Mouse (Mus musculus): ENCODE measurements around the gene Surf2.
"Not testable (repeated sequence)": the region's sequence is repeated elsewhere in the genome, so short reads cannot be mapped to it uniquely, and the experiment has no call there.

Surf2 gene

GRCm38 (mm10) chr2:26915927-26916728 is at the start of gene Surf2, which contains the start of gene Surf1:
TSS of gene Surf2 (plus strand) at chr2:26916367.
TSS of gene Surf1 (minus strand) at chr2:26916530.
- peak; percentile 82 for DNase-seq (ENCODE audit: low spot score)

GRCm38 (mm10) chr2:26870666-26871065 is 45.5 kb upstream of the Surf2 start:
- no peak for DNase-seq (ENCODE audit: low spot score)

GRCm38 (mm10) chr2:26878571-26878970 is 37.6 kb upstream of the Surf2 start:
- DNase-seq (ENCODE audit: low spot score): no peak

GRCm38 (mm10) chr2:26885541-26885940 is 30.6 kb upstream of the Surf2 start:
- DNase-seq (ENCODE audit: low spot score): not testable (repeated sequence)

GRCm38 (mm10) chr2:26886170-26886569 is 30.0 kb upstream of the Surf2 start:
- DNase-seq (ENCODE audit: low spot score): not testable (repeated sequence)

GRCm38 (mm10) chr2:26895898-26896297 is 20.3 kb upstream of the Surf2 start:
- DNase-seq (ENCODE audit: low spot score): no peak

- DNase-seq (ENCODE audit: low spot score): no peak
These were observed 15.4 kb upstream of the Surf2 start for GRCm38 (mm10) chr2:26900731-26901130.

- no peak for DNase-seq (ENCODE audit: low spot score)
These were observed 14.2 kb upstream of the Surf2 start for GRCm38 (mm10) chr2:26901834-26902400.

GRCm38 (mm10) chr2:26902467-26903220 is 13.5 kb upstream of the Surf2 start, which contains the start of gene Surf6:
TSS of gene Surf6 (minus strand) at chr2:26902879.
- peak; percentile 97 for DNase-seq (ENCODE audit: low spot score)

- no peak for DNase-seq (ENCODE audit: low spot score)
These were observed 12.9 kb upstream of the Surf2 start for GRCm38 (mm10) chr2:26903311-26903710.

GRCm38 (mm10) chr2:26905936-26906335 is 10.2 kb upstream of the Surf2 start:
- no peak for DNase-seq (ENCODE audit: low spot score)

- no peak for DNase-seq (ENCODE audit: low spot score)
These were observed 9.7 kb upstream of the Surf2 start for GRCm38 (mm10) chr2:26906431-26906830.

GRCm38 (mm10) chr2:26907109-26907508 is 9.1 kb upstream of the Surf2 start:
- peak; percentile 80 for DNase-seq (ENCODE audit: low spot score)

GRCm38 (mm10) chr2:26908710-26909386 is 7.3 kb upstream of the Surf2 start:
- no peak for DNase-seq (ENCODE audit: low spot score)

- DNase-seq (ENCODE audit: low spot score): no peak
These were observed 6.8 kb upstream of the Surf2 start for GRCm38 (mm10) chr2:26909387-26909784.

GRCm38 (mm10) chr2:26910124-26910993 is 5.8 kb upstream of the Surf2 start, which contains the start of the genes Med22 and Rpl7a:
TSS of gene Med22 (minus strand) at chr2:26910677.
TSS of gene Rpl7a (plus strand) at chr2:26910764.
- peak; percentile 99 for DNase-seq (ENCODE audit: low spot score)

GRCm38 (mm10) chr2:26910994-26911765 is 5.0 kb upstream of the Surf2 start:
- peak; percentile 76 for DNase-seq (ENCODE audit: low spot score)

- DNase-seq (ENCODE audit: low spot score): no peak
These were observed 3.9 kb upstream of the Surf2 start for GRCm38 (mm10) chr2:26912253-26912770.

- no peak for DNase-seq (ENCODE audit: low spot score)
These were observed 2.6 kb upstream of the Surf2 start for GRCm38 (mm10) chr2:26913416-26914147.

Data from retina, embryonic 14.5 days (tissue).